Mouse (Mus musculus) kidney, adult 9 months (tissue): ENCODE results near the gene Tcaim.

Experiments
- DNase-seq: peaks from one replicate; pipeline ENCODE4 v3.0.0; 2022

Tcaim gene

DNA sequence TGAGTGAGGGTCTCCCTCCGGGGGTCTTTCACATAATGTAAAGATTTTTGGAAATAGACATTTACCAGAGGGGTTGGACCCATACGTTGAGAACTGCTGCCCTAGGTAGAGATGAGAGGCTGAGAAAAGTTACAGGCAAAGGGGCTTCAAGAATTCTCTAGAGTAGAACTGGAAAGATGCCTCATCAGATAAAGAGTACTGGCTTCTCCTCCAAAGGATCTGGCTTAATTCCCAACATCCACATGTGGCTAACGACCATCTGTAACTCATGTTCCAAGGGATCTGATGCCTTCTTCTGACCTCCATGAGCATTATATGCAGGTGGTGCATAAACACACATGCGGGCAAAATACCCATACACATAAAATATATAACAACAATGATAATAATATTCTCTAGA is 50.3 kb downstream of the Tcaim start:
- DNase-seq: no peak

DNA sequence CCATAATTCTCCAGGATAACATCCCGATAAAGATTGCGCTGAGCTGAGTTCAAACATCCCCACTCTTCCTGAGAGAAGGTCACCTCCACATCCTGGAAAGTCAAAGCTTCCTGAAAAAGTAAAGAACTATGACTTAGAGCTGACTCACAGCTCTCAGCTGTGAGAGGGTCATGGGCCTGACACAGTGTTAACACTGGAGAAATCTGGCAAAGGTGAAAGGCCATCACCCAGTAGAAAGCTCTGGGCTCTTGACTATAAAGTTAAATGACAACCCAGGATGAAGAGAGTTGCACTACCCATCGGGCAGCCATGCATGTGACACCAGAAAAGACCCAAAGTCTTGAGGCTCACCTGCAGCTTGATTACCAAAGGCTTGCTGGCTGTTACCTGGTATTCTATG is 51.4 kb downstream of the Tcaim start:
- DNase-seq: no peak

DNA sequence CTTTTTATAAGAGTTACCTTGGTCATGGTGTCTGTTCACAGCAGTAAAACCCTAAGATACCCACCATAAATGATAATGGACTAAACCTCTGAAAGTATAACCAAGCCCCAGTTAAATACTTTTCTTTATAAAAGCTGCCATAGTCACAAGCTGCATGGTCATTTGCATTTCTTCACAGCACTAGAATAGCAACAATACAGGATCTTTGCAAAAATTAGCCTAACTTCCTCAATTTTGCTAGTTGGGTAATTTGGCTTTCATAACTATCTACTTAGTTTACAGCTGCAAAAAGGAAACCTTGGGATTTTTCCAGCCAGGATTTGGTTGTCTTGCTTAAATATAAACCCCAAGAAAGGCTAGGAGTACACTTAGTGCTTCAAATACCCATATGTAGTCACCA is 55.4 kb downstream of the Tcaim start:
- DNase-seq: no peak

DNA sequence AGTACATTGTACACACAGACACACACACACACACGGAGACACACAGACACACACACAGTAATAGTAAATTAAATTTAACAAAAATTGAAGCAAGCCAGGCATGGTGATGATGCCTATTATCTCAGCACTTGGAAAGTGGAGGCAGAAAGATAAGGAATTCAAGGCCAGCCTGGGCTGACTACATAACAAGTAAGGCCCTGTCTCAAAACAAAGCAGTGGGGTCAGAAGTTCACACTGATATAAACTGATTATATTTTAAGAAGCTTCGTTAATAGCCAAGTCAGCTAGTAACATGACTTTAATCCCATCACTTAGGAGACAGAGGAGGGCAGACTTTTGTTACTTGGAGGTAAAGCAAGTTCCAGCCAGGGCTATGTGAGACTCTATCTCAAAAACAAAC is 58.4 kb downstream of the Tcaim start:
- no peak for DNase-seq

DNA sequence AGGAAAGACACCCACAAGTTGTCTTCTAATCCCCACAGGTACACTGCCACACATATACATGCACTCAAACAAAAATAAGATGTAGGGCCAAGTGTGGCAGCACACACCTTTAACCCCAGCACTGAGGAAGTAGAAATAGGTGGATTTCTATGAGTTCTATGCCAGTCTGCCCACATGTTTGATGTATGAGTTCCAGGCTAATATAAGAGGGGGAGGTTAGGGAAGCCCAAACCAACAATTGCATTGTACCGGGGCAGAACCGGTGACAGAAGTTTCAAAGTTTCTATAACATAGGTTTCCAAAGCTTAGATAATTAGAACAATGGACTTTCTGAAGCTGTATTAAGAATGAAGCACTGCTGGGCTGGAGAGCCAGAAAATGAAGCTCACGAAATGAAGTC is 59.5 kb downstream of the Tcaim start:
- DNase-seq: no peak

DNA sequence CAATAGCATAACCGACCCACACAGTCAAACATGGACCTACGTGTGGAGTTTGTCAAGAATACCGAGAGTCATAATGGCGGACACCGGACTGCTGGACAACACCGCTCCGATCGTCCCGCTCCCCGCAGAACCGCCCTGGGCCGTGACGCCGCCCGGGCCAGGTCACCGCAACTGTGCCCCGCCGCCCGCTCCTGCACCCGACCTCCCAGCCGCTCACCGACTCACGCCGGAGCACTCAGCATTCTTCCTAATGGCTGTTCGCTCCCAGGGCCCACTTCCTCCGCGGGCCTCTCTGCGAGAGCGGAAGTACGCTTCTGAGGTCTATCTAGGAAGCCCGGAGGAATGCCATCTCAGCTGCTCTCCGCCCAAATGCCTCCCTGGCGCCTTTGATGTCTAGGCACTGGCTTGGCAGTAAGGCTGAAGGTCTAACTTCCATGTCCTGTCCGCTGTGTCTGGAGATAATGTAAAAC is 60.4 kb downstream of the Tcaim start, which contains the start of gene Zfp445:
Zfp445 (minus strand) TSS at position 310 of the 470 bp plus-strand sequence.
- peak; percentile 89 for DNase-seq

DNA sequence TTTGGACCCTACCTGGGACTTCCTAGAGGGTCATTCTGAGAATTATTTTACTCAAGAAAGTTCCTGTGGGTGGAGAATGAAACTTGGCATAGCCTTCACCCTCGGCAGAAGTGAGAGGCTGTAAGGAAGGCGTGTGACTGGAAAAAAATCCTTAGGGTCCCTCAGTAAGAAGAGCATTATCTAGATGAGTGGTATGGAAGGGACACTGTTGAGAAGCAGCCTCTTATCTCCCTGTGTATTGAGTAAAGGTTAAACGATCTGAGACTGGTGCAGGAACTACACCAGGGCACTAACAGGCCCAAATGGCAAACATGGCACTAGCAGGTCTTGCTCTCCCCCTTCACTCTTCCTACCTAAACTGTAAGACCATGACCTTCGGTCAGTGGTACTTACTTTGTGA is 60.9 kb downstream of the Tcaim start:
- DNase-seq: no peak

DNA sequence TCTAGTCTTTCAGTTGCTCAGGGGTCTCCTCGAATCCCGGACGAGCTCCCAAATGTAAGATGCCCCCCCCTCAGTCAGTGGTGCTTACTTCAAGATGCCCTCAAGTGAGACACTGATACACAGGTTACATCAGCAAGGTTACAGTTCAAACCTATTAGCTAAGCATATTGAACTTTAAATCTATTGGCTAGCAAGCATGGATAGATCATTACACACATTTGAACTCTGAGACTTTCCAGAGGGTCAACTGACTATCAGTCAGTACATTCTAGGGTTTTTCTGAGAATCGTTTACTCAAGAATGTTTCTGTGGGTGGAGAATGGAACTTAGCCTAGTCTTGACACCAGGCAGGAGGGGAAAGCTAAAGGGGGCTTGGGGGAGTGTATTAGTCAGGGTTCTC is 67.3 kb downstream of the Tcaim start:
- peak; percentile 56 for DNase-seq

DNA sequence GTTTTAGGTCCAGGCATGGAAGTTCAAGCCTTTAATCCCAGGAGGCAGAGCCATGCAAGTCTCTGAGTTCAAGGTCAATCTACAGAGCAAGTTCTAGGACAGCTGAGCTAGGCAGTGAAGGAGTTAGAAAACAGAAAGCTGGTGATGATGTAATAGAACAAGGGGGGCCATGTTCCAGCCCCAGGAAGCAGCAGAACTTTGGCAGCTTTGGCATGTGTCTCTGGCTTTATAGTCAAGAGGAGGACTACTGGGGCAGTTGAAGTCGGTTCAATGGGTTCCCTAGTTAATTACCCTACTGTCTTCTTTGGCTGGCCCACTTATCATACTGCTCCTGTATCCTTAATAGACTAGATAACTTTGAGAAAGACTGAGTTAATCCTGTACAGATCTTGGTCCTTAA is 69.3 kb downstream of the Tcaim start:
- peak; percentile 52 for DNase-seq

DNA sequence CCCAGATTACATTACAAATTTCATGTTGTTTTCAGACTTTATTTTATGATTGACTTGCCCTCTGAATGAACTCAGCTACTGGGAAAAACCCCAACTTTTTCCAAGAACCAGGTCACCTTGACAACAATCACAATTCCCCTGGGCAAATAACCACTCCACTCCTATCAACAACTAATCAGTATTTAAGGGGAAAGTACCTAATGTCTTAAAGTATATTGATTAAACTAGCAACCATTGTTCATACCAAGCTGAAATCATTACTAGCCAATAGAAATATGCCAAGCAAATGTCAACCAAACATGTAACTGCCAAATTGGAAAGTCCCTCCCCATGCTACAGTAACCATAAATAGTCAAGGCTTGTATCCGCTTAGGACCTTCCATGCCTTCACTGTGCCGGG is 69.8 kb downstream of the Tcaim start:
- DNase-seq: no peak

DNA sequence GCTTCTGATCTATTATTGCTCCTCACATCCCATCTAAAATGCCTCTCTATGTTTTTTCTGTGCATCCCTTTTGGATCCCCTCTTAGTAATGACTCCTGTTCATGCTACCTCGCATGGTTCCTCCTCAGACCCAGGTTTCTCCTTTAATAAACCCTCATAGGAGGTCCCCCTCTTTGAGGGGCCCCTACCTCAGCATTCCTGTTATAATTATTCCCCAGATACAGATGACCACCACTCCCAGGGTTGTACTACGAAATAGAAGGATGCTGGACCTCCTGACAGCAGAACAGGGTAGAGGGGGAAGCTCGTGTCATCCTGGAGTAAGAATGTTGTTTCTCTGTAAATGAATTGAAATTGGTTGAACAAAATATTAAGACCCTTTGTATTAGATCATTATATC is 80.0 kb downstream of the Tcaim start, which contains the start of gene Zkscan7:
Zkscan7 (plus strand) TSS at position 301 of the 400 bp plus-strand sequence.
- no peak for DNase-seq
